Mouse (Mus musculus): ENCODE measurements around the gene Ccdc63. TPM values are rescaled to one million over a fixed set of nuclear protein-coding genes. Genes with fewer than 3 reads are reported as not detected.

Ccdc63 gene
- total RNA-seq, 2 experiments from 2014 or later, result not detected

DNA sequence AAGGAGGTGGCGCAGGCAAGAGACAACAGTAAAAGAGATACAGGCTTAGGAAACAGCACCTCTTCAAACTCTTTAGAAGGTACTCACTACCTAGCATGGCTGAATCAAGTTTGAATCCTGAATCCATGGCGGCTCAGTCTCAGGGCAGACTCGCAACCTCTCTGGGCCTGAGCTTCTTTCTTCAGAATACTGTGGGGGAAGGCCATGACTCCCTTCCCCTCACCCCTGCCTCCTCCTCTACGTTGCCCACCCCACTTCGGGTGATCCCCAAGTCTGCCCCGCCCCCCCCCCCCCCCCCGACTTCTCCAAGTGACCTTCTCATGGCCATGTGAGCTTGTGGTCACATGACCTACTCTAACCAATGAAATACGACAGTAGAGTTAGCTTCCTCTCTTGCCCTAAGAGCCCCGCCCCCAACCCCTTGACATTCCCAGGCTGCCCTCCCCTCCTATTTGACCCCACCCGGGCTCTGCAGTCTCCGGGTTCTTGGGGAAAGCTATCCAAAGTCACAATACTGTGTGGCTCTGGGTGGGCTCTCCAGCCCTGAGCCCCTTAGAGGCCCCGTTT lies 79.8 kb downstream of the Ccdc63 start:
- no peak for DNase-seq (ENCODE audit: low spot score)
- intact Hi-C loops (cut with DNase I), result no loop called here

DNA sequence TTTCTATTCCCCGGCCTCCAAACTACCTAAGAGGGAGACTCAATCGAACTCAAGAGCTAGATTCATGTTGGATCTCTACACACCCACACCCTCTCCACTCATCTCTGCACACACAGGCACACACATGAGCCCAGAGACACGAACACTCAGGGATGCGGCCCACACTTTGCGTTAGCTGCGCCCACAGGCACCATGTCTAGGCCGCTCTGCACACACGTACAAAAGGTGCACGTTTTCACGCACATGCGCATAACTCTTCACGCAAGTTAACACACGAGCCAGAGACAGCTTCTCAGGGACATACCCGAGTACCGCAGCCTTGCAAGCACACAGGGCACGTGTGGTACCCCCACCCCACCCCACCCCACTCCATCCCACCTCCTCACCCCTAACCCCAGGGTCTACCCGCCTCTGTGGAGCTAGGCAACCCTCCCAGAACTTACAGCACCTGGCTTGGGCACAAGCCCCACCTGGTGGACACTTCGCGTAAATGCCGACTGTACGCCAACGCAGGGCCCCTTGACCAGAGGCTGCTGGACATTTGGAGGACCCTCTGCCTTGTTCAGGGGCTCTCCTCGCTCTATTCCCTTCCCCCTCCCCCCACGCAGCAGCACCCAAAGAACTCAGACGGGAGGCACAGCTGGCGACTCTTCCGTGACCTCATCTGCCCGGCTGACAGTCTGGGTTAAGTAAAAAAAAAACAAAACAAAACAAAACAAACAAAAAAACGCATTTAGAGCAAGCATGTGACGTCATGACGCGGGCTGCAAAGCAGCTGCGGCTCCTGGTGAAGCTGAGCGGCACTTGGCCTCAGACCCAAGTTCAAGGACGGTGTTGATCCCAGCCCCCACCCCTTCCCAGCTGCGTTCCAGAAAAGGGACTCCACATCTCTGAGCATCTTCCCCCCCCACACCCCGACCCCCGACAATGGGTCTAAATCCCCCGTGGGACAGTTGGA lies 81.3 kb downstream of the Ccdc63 start:
- intact Hi-C loops (cut with DNase I), result loop anchor here (2.0 to 5.0 kb wide), 2 partner anchors 115 to 167 kb away; no protein-coding TSS in a partner anchor
- no peak for DNase-seq (ENCODE audit: low spot score)

Other genes with a start within 250 kb of the Ccdc63 start
- 10 to 100 TPM; 23.7 to 29.0 TPM for gene Cux2, start 90.7 kb downstream of the Ccdc63 start, total RNA-seq (2021)
- over 10,000 TPM; 18,094 to 20,102 TPM for gene Myl2, start 39.9 kb downstream of the Ccdc63 start, total RNA-seq (2021)
- 100 to 1,000 TPM; 113 to 128 TPM for gene Ppp1cc, start 17.5 kb upstream of the Ccdc63 start, total RNA-seq (2021)
- gene Hvcn1, start 66.0 kb upstream of the Ccdc63 start, total RNA-seq (2021), result 1 to 10 TPM in 1 of 2 experiments, under 1 TPM in 1; 0.81 to 1.1 TPM
- gene Tctn1, start 123.6 kb upstream of the Ccdc63 start, total RNA-seq (2021), result 1 to 10 TPM; 3.5 to 4.7 TPM
- 10 to 100 TPM; 91.3 to 93.5 TPM for gene Pptc7, start 143.5 kb upstream of the Ccdc63 start, total RNA-seq (2021)
- 1 to 10 TPM in 1 of 2 experiments, under 1 TPM in 1; 0.36 to 1.6 TPM for gene Rad9b, start 213.4 kb upstream of the Ccdc63 start, total RNA-seq (2021)
- gene Vps29, start 213.5 kb upstream of the Ccdc63 start, total RNA-seq (2021), result 10 to 100 TPM; 82.6 to 89.5 TPM
- gene Gpn3, start 231.1 kb upstream of the Ccdc63 start, total RNA-seq (2021), result 10 to 100 TPM; 22.9 to 26.6 TPM
- gene Fam216a, start 231.5 kb upstream of the Ccdc63 start, total RNA-seq (2021), result 10 to 100 TPM; 11.3 to 15.6 TPM